Mouse (Mus musculus) midbrain, postnatal 0 days (tissue): Measurements from ENCODE around the gene Klhl3. TPM values are rescaled to one million over a fixed set of nuclear protein-coding genes. Genes with fewer than 3 reads are reported as not detected.
"Not testable (repeated sequence)": the region's sequence is repeated elsewhere in the genome, so short reads cannot be mapped to it uniquely, and the experiment has no call there.

Source experiments
- ATAC-seq: fragments of 200-750 bp; cut with Nextera tagmentation; 2 replicates; pipeline ENCODE4 v1.8.0; 2017; ENCODE audit warnings: moderate number of reproducible peaks, mild to moderate bottlenecking, moderate TSS enrichment, moderate library complexity; ENCODE audit not compliant: low FRiP score
- DNase-seq: peaks from one replicate; pipeline ENCODE4 v3.0.0-alpha.2; 2015; ENCODE audit warnings: low spot score
- H3K27ac ChIP-seq: fragments of 300-500 bp; sonication (generic); 2 replicates; pipeline ENCODE4 v1.5.1; 2014; ENCODE audit warnings: low read depth, mild to moderate bottlenecking, low read length, mixed read lengths
- H3K27me3 ChIP-seq: fragments of 300-500 bp; sonication (generic); 2 replicates; pipeline ENCODE4 v1.6.1; 2014; ENCODE audit warnings: low read length, control low read depth, mixed read lengths; ENCODE audit not compliant: insufficient read depth
- H3K36me3 ChIP-seq: fragments of 300-500 bp; sonication (generic); 2 replicates; pipeline ENCODE4 v1.6.1; 2014; ENCODE audit warnings: low read length, control low read depth, mixed read lengths; ENCODE audit not compliant: insufficient read depth
- H3K4me1 ChIP-seq: fragments of 300-500 bp; sonication (generic); 2 replicates; pipeline ENCODE4 v1.6.1; 2014; ENCODE audit warnings: mild to moderate bottlenecking, control low read depth, antibody characterized with exemption, low read length, mixed read lengths; ENCODE audit not compliant: insufficient read depth
- H3K4me2 ChIP-seq: fragments of 300-500 bp; sonication (generic); 2 replicates; pipeline ENCODE4 v1.6.1; 2014; ENCODE audit warnings: low read depth, mild to moderate bottlenecking, low read length, mixed read lengths; ENCODE audit not compliant: poor library complexity, severe bottlenecking
- H3K4me3 ChIP-seq: fragments of 300-500 bp; sonication (generic); 2 replicates; pipeline ENCODE4 v1.5.1; 2014; ENCODE audit warnings: low read depth, mild to moderate bottlenecking, low read length, moderate library complexity
- H3K9ac ChIP-seq: fragments of 300-500 bp; sonication (generic); replicated peaks from 2 replicates; pipeline ENCODE4 v1.6.1; 2014; ENCODE audit warnings: mild to moderate bottlenecking, low read length, moderate library complexity, mixed read lengths; ENCODE audit not compliant: poor library complexity, severe bottlenecking
- H3K9me3 ChIP-seq: fragments of 300-500 bp; sonication (generic); 2 replicates; pipeline ENCODE4 v1.6.1; 2016; ENCODE audit warnings: low read length, control low read depth
- CTCF ChIP-seq: IDR thresholded peaks from 2 replicates; pipeline ENCODE4 v1.5.1; 2016; ENCODE audit warnings: antibody characterized with exemption, mild to moderate bottlenecking
- WGBS: fragments of 180-500 bp; shearing (Covaris S2); extraction: QIAGEN DNeasy Blood & Tissue Kit; methylation state at CpG from one replicate; pipeline ENCODE4 v1.1.7; 2014; 5-methylcytosine and 5-hydroxymethylcytosine counted together
- polyA plus RNA-seq: library from polyadenylated mRNA; unstranded; fragments of >200 nt; fragmentation: Nextera tagmentation; extraction: Ambion mirVana; gene quantifications from 2 replicates; pipeline ENCODE4 v1.2.1, GENCODE M21; 2015
- total RNA-seq: library from RNA; depleted of rRNA; stranded (reverse); fragments of >200 nt; gene quantifications from 2 replicates; pipeline ENCODE4 v1.2.3, GENCODE M21; 2014

Gene Klhl3
- total and polyA plus RNA-seq, 2 experiments from 2014 or later, result 11.2 to 13.4 TPM

DNA sequence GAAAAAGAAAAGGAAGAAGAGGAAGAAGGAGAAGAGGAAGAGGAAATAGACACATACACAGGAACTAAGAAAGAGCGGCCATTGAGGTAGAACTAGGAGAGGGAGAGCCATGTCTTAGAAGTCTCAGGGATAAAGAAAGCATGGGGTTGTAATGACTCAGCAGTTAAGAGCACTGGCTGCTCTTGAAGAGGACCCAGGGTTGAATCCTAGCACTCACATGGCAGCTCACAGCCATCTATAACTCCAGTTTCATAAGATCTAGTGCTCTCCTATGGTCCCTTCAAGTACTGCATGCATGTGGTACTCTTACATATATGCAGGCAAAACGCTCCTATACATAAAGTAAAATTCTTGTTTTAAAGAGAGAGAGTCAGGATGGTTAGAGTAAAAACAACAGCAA is 42.6 kb upstream of the Klhl3 start:
- DNase-seq (no peak), ATAC-seq (no peak)
- no peaks in the 10 kb centered on the region for H3K27me3 ChIP-seq
- no peaks in the 10 kb centered on the region for H3K9me3 ChIP-seq
- H3K4me3 ChIP-seq, result no peak overlapping the region
- H3K36me3 ChIP-seq, result peaks cover 10% of the 10 kb centered on the region
- no peak overlapping the region for H3K27ac ChIP-seq
- H3K4me2 ChIP-seq, result no peak overlapping the region
- TF ChIP-seq CTCF, result peak; percentile 12; the same call in 1 of the 2 replicates
- no peaks in the 10 kb centered on the region; the same call in 1 of the 2 replicates for H3K4me1 ChIP-seq
- WGBS, result 91% methylated on average over 2 of the region's 2 CpGs
- no peak overlapping the region for H3K9ac ChIP-seq

DNA sequence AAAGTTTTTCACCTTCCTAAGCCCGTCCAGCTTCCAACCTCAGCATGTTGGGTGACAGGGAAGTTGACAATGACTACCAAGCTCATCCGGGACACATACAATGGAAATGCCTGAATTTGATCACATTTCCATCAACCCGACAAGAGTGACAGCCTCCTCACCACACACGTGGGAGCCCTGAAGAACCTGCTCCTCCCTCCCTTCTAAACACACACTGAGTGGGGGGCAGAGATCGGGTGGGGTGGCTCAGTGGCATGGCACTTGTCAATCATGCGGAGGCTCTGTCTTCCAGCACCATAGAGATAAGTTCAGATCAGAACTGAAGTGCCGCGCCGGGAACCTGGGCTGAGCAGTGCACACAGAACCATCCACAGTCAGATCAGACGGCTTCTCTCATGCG is 37.0 kb upstream of the Klhl3 start:
- Histone ChIP-seq H3K27me3 (no peaks in the 10 kb centered on the region), H3K4me3 (no peak overlapping the region), H3K9me3 (no peaks in the 10 kb centered on the region), H3K9ac (no peak overlapping the region), H3K4me1 (no peaks in the 10 kb centered on the region; the same call in 1 of the 2 replicates), H3K36me3 (no peaks in the 10 kb centered on the region), H3K4me2 (no peak overlapping the region), H3K27ac (no peak overlapping the region)
- no peak for DNase-seq
- 80% methylated on average over 11 of the region's 11 CpGs for WGBS
- ATAC-seq, result no peak
- no peak for TF ChIP-seq CTCF

- 92% methylated on average over 3 of the region's 3 CpGs for WGBS
- Histone ChIP-seq H3K9ac (no peak overlapping the region), H3K4me1 (no peaks in the 10 kb centered on the region; the same call in 1 of the 2 replicates), H3K27me3 (no peaks in the 10 kb centered on the region), H3K9me3 (no peaks in the 10 kb centered on the region), H3K4me2 (peak overlapping the region; percentile 52; the same call in 1 of the 2 replicates), H3K27ac (no peak overlapping the region), H3K4me3 (no peak overlapping the region), H3K36me3 (no peaks in the 10 kb centered on the region)
- no peak for TF ChIP-seq CTCF
- no peak for DNase-seq
- ATAC-seq, result no peak
Observed at GRCm38 (mm10) chr13:58149629-58150028, 36.2 kb upstream of the Klhl3 start.

GRCm38 (mm10) chr13:58149033-58149558 is 35.7 kb upstream of the Klhl3 start:
- 40% methylated on average over 5 of the region's 5 CpGs for WGBS
- Histone ChIP-seq H3K36me3 (no peaks in the 10 kb centered on the region), H3K4me3 (peak overlapping the region; percentile 33), H3K9ac (0 out of 2 replicates have a peak overlapping the region, but pooled peaks have one; percentile 9), H3K27me3 (no peaks in the 10 kb centered on the region), H3K4me2 (peak overlapping the region; percentile 52), H3K4me1 (no peaks in the 10 kb centered on the region; the same call in 1 of the 2 replicates), H3K27ac (0 out of 2 replicates have a peak overlapping the region, but pooled peaks have one; percentile 6), H3K9me3 (no peaks in the 10 kb centered on the region)
- TF ChIP-seq CTCF, result peak; percentile 77
- peak; percentile 54; the same call in 1 of the 2 replicates for ATAC-seq
- peak; percentile 61 for DNase-seq

GRCm38 (mm10) chr13:58148256-58148831 is 35.0 kb upstream of the Klhl3 start:
- TF ChIP-seq CTCF, result no peak
- 0 out of 2 replicates have a peak overlapping the region, but pooled peaks have one; percentile 6 for H3K27ac ChIP-seq
- WGBS, result under 1% methylated on average over 17 of the region's 17 CpGs

GRCm38 (mm10) chr13:58147760-58148159 is 34.4 kb upstream of the Klhl3 start:
- no peaks in the 10 kb centered on the region; the same call in 1 of the 2 replicates for H3K4me1 ChIP-seq
- H3K4me3 ChIP-seq, result no peak overlapping the region
- DNase-seq (no peak), ATAC-seq (no peak)
- H3K27ac ChIP-seq, result no peak overlapping the region
- no peaks in the 10 kb centered on the region for H3K27me3 ChIP-seq
- H3K4me2 ChIP-seq, result no peak overlapping the region
- H3K9ac ChIP-seq, result no peak overlapping the region
- H3K36me3 ChIP-seq, result no peaks in the 10 kb centered on the region
- no peaks in the 10 kb centered on the region for H3K9me3 ChIP-seq
- no peak for TF ChIP-seq CTCF
- WGBS, result 78% methylated on average over 1 of the region's 1 CpGs

More at GRCm38 (mm10) chr13:58148256-58148831, 35.0 kb upstream of the Klhl3 start:
- Histone ChIP-seq H3K4me3 (peak overlapping the region; percentile 33), H3K9me3 (no peaks in the 10 kb centered on the region), H3K4me1 (no peaks in the 10 kb centered on the region; the same call in 1 of the 2 replicates), H3K36me3 (no peaks in the 10 kb centered on the region), H3K4me2 (peak overlapping the region; percentile 52), H3K27me3 (no peaks in the 10 kb centered on the region), H3K9ac (0 out of 2 replicates have a peak overlapping the region, but pooled peaks have one; percentile 9)
- peak; percentile 79 for ATAC-seq
- peak; percentile 87 for DNase-seq

DNA sequence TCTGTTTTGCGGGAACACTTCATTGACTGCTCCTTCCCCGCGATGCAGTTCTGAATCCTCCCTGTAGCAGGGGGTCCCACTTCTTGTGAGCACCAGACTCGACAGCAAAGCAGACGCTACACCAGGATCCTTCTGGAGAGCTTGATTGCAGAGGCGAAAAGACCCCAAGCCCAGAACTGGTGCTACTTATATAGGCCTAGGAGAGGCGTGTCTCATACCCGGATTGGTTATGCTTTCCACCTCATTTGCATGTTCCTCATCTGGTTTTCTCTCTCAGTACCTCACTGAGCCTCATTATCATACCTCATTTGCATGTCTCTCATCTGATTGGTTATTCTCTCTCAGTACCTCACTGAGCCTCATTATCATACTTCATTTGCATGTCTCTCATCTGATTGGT is 33.2 kb upstream of the Klhl3 start:
- not testable (repeated sequence) for H3K4me3 ChIP-seq, DNase-seq, H3K27ac ChIP-seq, H3K4me1 ChIP-seq, H3K36me3 ChIP-seq, H3K9ac ChIP-seq, H3K4me2 ChIP-seq, H3K27me3 ChIP-seq, ATAC-seq, H3K9me3 ChIP-seq
- 98% methylated on average over 8 of the region's 8 CpGs for WGBS
